Mouse (Mus musculus) intestine, postnatal 0 days (tissue): Measurements from ENCODE around the gene Capn15. TPM values are rescaled to one million over a fixed set of nuclear protein-coding genes. Genes with fewer than 3 reads are reported as not detected.
A peak's percentile ranks its signal among the peaks of the same experiment; 100 is the strongest.

Experiments
- ATAC-seq: fragments of 200-750 bp; cut with Nextera tagmentation; 2 replicates; pipeline ENCODE4 v1.8.0; 2017; ENCODE audit warnings: mild to moderate bottlenecking, moderate TSS enrichment, moderate library complexity
- H3K27ac ChIP-seq: fragments of 300-500 bp; sonication (generic); 2 replicates; pipeline ENCODE4 v1.5.1; 2014; ENCODE audit warnings: mild to moderate bottlenecking, low read depth, low read length, moderate library complexity
- H3K27me3 ChIP-seq: fragments of 300-500 bp; sonication (generic); replicated peaks from 2 replicates; pipeline ENCODE4 v1.6.1; 2014; ENCODE audit warnings: low read length, mixed read lengths; ENCODE audit not compliant: control insufficient read depth, insufficient read depth
- H3K36me3 ChIP-seq: fragments of 300-500 bp; sonication (generic); 2 replicates; pipeline ENCODE4 v1.6.1; 2014; ENCODE audit warnings: mild to moderate bottlenecking, moderate library complexity; ENCODE audit not compliant: control insufficient read depth, insufficient read depth
- H3K4me1 ChIP-seq: fragments of 300-500 bp; sonication (generic); replicated peaks from 2 replicates; pipeline ENCODE4 v1.6.1; 2014; ENCODE audit warnings: antibody characterized with exemption, low read length, mixed read lengths; ENCODE audit not compliant: control insufficient read depth, insufficient read depth
- H3K4me2 ChIP-seq: fragments of 300-500 bp; sonication (generic); replicated peaks from 2 replicates; pipeline ENCODE4 v1.6.1; 2014; ENCODE audit warnings: low read depth, mild to moderate bottlenecking, moderate library complexity
- H3K4me3 ChIP-seq: fragments of 300-500 bp; sonication (generic); 2 replicates; pipeline ENCODE4 v1.5.1; 2014; ENCODE audit warnings: low read depth, low read length
- H3K9ac ChIP-seq: fragments of 300-500 bp; sonication (generic); 2 replicates; pipeline ENCODE4 v1.6.1; 2014; ENCODE audit warnings: mild to moderate bottlenecking, low read depth, low read length
- H3K9me3 ChIP-seq: fragments of 300-500 bp; sonication (generic); 2 replicates; pipeline ENCODE4 v1.6.1; 2016; ENCODE audit warnings: mixed run types; ENCODE audit not compliant: control insufficient read depth
- CTCF ChIP-seq: sonication (generic); IDR thresholded peaks from 2 replicates; pipeline ENCODE4 v1.5.1; 2016; ENCODE audit warnings: low read depth, mild to moderate bottlenecking, control low read depth, antibody characterized with exemption, moderate library complexity
- WGBS: fragments of 180-500 bp; shearing (Covaris S2); extraction: QIAGEN DNeasy Blood & Tissue Kit; methylation state at CpG from one replicate; pipeline ENCODE4 v1.1.7; 2014; 5-methylcytosine and 5-hydroxymethylcytosine counted together
- polyA plus RNA-seq: library from polyadenylated mRNA; unstranded; fragments of >200 nt; fragmentation: Nextera tagmentation; extraction: Ambion mirVana; gene quantifications from 2 replicates; pipeline ENCODE4 v1.2.1, GENCODE M21; 2015

The Capn15 gene
- polyA plus RNA-seq, 1 experiment from 2014 or later, result 29.5 TPM

GRCm38 (mm10) chr17:25944366-25945163 is 41.0 kb downstream of the Capn15 start, which contains the start of the genes Pigq and Nhlrc4:
Pigq (minus strand) TSS chr17:25944936.
Nhlrc4 (minus strand) TSS chr17:25944961.
- no peak for ATAC-seq
- H3K4me3 ChIP-seq, result no peak within 1 kb of the TSS
- 50% methylated on average over 5 of the region's 6 CpGs for WGBS
- no peak within 1 kb of the TSS for H3K4me2 ChIP-seq
- no peaks in the 10 kb centered on the region; the same call in 1 of the 2 replicates for H3K36me3 ChIP-seq
- no peaks in the 10 kb centered on the region; the same call in 1 of the 2 replicates for H3K4me1 ChIP-seq
- no peak within 1 kb of the TSS for H3K9ac ChIP-seq
- H3K27ac ChIP-seq, result no peak within 1 kb of the TSS
- no peaks in the 10 kb centered on the region for H3K9me3 ChIP-seq
- TF ChIP-seq CTCF, result no peak
- no peaks in the 10 kb centered on the region for H3K27me3 ChIP-seq

DNA sequence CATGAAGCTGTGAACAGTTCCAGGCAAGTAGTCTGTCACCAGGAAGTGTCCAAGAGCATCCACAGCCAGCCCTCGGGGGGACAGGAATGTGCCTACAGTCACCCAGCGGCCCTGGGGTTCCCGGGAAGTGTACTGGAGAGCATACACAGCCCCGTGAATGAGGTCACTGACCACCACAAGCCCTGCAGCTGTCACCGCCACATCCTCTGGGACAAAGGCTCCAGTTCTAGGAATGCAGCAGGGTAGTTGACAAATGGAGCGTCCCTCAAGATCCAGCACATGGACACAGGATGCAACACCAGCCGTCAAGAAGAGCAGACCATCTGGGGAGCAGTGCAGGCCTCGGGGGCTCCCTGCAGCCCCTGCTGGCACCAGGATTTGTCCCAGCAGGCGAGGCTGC is 41.8 kb downstream of the Capn15 start:
- H3K4me2 ChIP-seq, result no peak overlapping the region
- no peak overlapping the region for H3K27ac ChIP-seq
- no peaks in the 10 kb centered on the region for H3K27me3 ChIP-seq
- H3K36me3 ChIP-seq, result no peaks in the 10 kb centered on the region; the same call in 1 of the 2 replicates
- 75% methylated on average over 9 of the region's 9 CpGs for WGBS
- no peak for ATAC-seq
- no peak overlapping the region for H3K9ac ChIP-seq
- H3K4me3 ChIP-seq, result no peak overlapping the region
- H3K4me1 ChIP-seq, result no peaks in the 10 kb centered on the region; the same call in 1 of the 2 replicates
- no peaks in the 10 kb centered on the region for H3K9me3 ChIP-seq
- no peak for TF ChIP-seq CTCF

- no peak for ATAC-seq
- 88% methylated on average over 3 of the region's 3 CpGs for WGBS
- no peak overlapping the region for H3K4me3 ChIP-seq
- no peak overlapping the region for H3K4me2 ChIP-seq
- H3K27me3 ChIP-seq, result no peaks in the 10 kb centered on the region
- no peak for TF ChIP-seq CTCF
- no peak overlapping the region for H3K27ac ChIP-seq
- H3K36me3 ChIP-seq, result no peaks in the 10 kb centered on the region; the same call in 1 of the 2 replicates
- H3K4me1 ChIP-seq, result no peaks in the 10 kb centered on the region; the same call in 1 of the 2 replicates
- no peaks in the 10 kb centered on the region for H3K9me3 ChIP-seq
- H3K9ac ChIP-seq, result no peak overlapping the region
Observed at GRCm38 (mm10) chr17:25943221-25943620, 42.4 kb downstream of the Capn15 start.

DNA sequence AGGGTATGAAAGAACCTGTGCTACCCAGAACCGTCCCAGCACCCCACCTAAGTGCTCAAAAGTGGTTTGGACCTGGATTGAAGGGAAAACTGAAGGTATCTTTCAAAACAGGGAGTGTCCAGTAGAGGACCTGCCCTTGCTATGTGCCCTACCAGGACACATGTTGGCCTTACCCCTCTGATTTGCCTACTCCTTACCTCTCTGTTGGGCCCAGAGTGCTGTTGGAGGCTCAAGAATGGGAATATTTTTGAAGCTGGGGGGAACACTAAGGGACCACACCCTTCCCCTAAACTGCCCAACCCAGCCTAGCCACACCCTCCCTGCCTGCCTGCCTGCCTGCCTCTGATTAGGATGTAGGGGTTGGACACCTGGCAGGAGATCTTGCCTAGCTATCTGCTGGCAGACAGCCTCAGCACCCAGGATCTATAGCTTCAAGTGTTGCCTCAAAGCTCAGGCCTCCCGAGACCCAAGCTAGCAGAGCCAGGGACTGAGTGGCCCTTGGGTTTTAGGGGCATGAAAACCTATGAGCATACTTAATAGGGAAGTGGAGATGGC is 42.9 kb downstream of the Capn15 start:
- no peak for ATAC-seq
- Histone ChIP-seq H3K4me1 (no peaks in the 10 kb centered on the region; the same call in 1 of the 2 replicates), H3K36me3 (no peaks in the 10 kb centered on the region; the same call in 1 of the 2 replicates), H3K27me3 (no peaks in the 10 kb centered on the region), H3K27ac (no peak overlapping the region), H3K9me3 (no peaks in the 10 kb centered on the region), H3K4me3 (no peak overlapping the region), H3K9ac (no peak overlapping the region), H3K4me2 (no peak overlapping the region; the same call in 1 of the 2 replicates)
- WGBS, result 90% methylated on average over 2 of the region's 2 CpGs
- TF ChIP-seq CTCF, result no peak

- 3% methylated on average over 54 of the region's 54 CpGs for WGBS
- Histone ChIP-seq H3K4me3 (peak overlapping the region; percentile 79), H3K4me2 (peak overlapping the region; percentile 81), H3K9me3 (no peaks in the 10 kb centered on the region), H3K36me3 (peaks cover 9% of the 10 kb centered on the region), H3K27ac (peak overlapping the region; percentile 82), H3K4me1 (no peaks in the 10 kb centered on the region; the same call in 1 of the 2 replicates), H3K9ac (peak overlapping the region; percentile 79), H3K27me3 (no peaks in the 10 kb centered on the region)
- TF ChIP-seq CTCF, result no peak
- peak; percentile 70 for ATAC-seq
Observed at GRCm38 (mm10) chr17:25941511-25942241, 43.9 kb downstream of the Capn15 start.

- H3K9me3 ChIP-seq, result no peaks in the 10 kb centered on the region
- H3K4me1 ChIP-seq, result no peaks in the 10 kb centered on the region
- peaks cover 73% of the 10 kb centered on the region for H3K36me3 ChIP-seq
- no peaks in the 10 kb centered on the region for H3K27me3 ChIP-seq
- H3K27ac ChIP-seq, result no peak overlapping the region
- 92% methylated on average over 1 of the region's 1 CpGs for WGBS
- no peak overlapping the region for H3K9ac ChIP-seq
- H3K4me3 ChIP-seq, result no peak overlapping the region
- TF ChIP-seq CTCF, result no peak
- H3K4me2 ChIP-seq, result no peak overlapping the region
- no peak for ATAC-seq
Observed at GRCm38 (mm10) chr17:25934526-25934925, 51.1 kb downstream of the Capn15 start.
